Mouse (Mus musculus): ENCODE results near the gene Hacl1.

Hacl1 gene

DNA sequence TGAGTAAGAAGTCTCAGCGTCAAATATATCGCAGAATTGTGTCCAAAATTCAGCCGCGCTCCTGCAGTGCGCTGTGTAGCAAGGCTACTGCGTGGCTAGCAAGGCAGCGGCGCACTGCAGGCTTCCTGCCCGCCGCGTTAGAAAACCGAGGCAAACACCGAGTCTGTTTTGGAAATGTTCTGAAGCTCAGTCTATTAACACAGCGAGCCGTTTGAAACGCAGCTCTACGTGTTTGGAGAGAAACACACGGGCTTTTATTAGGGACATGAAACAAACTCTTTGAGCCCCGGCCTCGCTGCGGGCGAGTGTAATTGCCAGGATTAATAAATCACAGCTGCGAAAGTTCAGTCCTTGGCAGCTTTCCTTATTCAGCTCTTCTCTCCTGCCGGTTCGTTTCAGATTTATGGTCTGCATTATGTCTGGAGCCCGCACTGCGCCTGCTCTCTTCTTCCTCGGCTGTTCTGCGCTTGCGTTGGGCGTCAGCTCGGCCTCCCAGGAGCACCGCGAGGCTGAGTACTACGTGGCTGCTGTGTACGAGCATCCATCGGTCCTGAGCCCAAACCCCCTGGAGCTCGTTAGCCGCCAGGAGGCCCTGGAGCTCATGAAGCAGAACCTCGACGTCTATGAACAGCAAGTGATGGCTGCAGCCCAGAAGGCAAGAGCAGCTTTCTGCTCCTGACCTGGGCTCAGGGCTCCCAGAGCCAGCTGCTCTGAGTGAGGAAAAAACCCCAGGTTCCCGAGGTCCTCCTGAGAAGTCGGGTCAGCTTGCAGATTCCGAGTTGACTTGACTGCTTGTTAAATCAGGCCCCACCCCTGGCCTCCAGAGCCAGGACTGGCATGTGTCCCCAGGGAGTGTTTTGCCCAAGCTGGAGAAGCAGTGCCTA, 20.8 kb upstream of the Hacl1 start:
- DNase-seq = peak; percentile 85 to 88

- no peak for DNase-seq
These were observed 19.4 kb upstream of the Hacl1 start for GRCm38 (mm10) chr14:31660312-31661093.

DNA sequence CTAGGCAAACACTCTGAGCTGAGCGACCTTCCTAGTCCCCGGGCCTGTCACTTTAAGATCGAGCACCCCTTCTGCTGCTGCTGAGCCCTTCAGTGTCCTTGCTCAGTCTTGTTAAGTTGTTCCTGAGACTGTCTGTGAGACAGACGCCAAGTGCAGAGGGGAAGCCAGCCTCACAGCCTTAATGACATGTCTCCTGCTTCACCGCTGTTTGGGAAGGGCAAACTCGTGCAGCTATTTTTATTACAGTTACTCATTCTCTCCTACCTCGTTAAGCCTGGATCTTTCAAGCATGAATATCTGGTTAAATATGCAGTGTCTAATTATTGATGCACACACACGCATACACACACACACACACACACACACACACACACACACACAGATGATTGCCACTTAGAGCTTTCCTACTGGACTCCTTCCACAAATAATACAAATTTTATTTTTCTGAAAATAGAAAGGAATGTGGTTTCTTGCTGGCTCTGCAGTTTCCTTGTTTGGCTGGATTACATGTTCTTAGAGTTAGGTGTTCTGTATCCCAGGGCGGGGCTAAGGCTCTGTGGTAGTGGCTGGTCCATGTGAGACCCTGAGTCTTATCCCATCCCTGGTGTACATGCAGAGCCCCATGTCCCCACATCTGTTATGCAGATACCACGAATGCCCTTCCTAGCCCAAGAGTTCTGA, 18.6 kb upstream of the Hacl1 start:
- DNase-seq = no peak

DNA sequence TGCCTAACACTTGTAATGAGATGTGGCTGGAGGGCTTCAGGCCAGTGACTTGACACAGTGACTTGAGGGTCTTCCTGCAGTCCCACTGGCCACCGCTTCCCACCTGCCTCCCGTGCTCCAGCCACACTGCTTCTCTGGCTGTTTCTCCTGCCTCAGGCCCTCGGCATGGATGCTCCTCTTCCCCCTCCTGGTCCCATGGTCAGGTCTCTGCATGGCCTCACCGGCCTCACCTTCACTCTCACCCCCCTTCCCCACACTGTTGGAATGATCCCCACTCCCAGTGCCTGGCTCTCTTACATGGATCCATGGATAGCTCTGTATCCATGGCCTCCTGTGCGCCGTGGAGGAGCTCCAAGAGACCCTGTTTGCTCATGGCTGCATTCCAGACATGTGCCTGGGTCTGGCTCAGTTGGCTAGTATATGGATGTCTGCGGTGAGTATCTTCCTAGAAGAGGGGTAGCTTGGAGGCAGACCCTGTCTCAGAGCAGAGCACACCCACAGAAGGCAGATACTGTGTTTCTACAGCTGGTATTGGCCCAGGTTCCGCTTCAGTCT, 17.1 kb upstream of the Hacl1 start:
- peak; percentile 59 to 61 for DNase-seq

GRCm38 (mm10) chr14:31656857-31657645, 16.0 kb upstream of the Hacl1 start:
- peak; percentile 87 to 90 for DNase-seq

DNA sequence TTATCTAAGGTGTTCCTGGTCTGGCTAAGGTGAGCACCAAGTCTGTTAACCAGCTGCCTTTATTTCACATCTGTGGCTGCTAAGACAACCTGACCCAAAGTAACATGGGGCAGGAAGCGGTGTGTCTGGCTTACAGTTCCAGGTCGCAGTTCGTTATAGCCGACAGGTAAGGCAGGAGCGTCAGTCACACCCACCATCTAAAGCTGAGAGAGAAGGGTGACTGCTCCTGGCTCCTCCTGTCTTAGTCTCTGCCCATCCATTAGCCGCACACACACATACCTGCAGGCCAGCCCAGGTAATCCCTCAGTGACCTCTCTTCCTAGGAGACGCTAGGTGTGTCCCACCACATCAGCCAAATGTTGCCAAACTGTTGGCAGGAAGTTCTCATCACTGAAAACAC, 15.3 kb upstream of the Hacl1 start:
- DNase-seq = no peak

DNA sequence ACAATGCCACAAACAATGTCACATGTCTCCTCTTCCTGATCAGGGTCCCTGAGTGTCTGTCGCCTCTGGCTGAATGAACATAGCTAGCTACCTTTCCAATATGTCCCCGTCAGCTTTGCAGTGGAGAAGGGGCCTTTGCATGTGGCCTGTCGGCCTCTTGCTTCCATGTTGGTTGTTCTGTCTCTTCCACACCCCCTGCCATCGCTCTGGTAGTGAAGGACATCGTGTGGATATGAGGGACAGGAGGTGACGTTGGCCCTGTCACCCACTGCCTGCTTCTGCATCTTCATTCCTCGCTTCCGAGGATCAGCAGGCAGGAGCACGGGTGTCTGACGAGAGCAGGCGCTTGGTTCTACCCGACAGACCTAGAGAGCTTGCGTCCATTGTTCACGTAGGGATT, 14.3 kb upstream of the Hacl1 start:
- no peak for DNase-seq

GRCm38 (mm10) chr14:31654816-31655215, 13.7 kb upstream of the Hacl1 start:
- no peak for DNase-seq

DNA sequence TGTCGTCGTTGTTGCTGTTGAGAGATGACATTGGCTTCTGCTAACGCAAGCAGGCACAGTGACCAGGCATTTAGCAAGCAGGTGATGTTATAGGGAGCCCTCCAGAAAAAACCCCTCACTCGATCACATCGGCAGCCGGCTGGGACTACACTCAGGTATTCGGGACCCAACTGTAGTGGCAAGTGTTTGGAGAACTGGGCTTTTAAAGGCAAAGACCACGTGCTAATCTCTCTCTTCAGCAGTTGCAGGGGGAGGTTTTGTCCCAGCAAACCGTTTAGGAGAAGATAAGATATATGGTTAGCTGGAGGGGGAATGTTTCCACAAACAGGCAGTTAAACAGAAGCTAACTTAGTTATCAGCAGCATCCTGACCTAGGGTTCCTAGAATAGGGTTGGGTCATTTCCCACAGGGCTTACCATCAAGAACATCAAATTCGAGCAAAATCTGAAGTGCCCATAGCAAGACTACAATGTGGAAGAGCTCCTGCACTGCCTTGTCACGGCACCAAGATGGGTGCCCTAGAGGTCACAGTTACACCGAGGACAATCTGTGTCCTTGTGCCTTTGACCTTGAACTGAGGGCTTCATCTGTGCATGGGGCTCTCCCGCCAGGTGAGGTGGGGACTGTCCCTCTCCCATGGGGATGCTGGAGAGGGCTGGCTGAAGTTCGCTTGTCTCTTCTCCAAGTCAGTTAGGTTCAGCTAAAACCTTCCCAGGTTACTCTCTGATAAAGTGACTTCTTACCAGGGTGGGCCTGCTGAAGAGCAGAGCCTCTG, 12.2 kb upstream of the Hacl1 start:
- DNase-seq = no peak

GRCm38 (mm10) chr14:31652624-31653023, 11.5 kb upstream of the Hacl1 start:
- no peak for DNase-seq

DNA sequence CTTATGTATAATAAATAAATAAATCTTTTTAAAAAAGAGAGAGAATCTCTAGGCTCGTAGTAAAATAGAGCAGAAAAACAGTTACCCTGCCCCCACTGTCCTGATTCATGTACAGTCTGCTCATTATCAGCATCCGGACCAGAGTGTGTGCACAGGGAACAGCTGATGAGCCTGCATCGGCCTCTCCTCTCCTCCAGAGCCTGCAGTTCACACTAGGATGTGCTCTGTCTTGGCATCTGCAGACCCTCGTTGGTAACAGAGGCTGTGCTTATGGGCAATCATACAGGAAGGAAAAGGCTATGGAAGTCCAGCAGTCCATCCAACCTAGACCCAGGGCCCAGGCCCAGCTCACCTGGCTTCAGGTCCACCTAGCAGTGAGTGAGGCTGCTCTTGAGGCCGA, 11.0 kb upstream of the Hacl1 start:
- no peak for DNase-seq

DNA sequence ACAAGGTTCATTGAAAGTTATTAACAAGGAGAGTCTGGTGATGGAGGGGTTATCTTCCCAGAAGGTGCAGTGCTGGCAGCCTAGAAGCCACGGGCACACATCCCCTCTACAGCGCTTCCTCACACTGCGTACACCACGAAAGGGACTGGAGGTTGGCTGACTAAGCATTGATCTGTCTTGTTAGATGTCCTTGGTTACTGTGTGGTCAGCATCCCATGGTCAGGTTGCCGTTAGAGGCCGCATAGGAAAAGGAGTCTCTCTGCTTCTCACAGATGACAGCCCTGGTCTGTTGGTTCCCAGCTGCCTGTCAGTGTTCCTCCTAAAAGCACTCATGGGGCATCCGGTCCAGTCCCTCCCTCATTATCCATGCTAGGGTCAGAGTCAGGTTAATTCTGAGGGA, 10.1 kb upstream of the Hacl1 start:
- DNase-seq = no peak

DNA sequence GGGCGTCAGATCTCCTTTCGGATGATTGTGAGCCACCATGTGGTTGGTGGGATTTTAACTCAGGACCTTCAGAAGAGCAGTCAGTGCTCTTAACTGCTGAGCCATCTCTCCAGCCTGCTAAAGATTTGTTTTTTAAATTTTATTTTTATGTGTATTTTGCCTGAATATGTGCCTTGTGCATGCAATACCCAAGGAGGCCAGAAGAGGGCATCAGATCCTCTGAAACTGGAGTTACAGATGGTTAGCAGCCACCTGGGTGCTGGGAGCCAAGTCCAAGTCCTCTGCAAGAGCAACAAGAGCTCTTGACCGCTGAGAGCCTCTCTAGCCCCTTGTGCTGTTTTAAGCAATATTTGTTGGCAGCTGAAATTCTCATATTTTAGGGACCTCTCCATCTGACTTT, 9.3 kb upstream of the Hacl1 start:
- no peak for DNase-seq

DNA sequence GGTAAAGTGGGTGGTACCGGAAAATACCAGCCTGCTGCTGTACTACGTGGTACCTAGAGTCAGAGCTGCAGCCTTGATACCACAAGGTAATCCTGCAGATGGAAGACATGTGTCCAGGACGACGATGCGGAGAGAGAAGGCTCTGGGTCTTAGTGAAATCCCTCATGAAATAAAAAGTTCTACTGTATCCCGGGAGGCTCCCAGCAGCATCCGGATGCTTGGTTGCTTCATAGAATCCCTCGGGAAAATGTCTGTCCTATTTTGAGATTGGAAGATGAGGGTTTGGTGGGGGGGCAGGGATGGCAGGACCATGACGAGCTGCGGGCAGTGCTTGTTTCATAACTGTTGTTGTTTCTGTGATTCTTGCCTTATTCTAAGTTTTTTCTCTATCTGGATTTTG, 6.9 kb upstream of the Hacl1 start:
- DNase-seq = no peak

GRCm38 (mm10) chr14:31645920-31646319, 4.8 kb upstream of the Hacl1 start:
- DNase-seq = no peak

GRCm38 (mm10) chr14:31644931-31645547, 4.0 kb upstream of the Hacl1 start:
- no peak for DNase-seq

GRCm38 (mm10) chr14:31644183-31644830, 3.2 kb upstream of the Hacl1 start:
- DNase-seq = no peak

DNA sequence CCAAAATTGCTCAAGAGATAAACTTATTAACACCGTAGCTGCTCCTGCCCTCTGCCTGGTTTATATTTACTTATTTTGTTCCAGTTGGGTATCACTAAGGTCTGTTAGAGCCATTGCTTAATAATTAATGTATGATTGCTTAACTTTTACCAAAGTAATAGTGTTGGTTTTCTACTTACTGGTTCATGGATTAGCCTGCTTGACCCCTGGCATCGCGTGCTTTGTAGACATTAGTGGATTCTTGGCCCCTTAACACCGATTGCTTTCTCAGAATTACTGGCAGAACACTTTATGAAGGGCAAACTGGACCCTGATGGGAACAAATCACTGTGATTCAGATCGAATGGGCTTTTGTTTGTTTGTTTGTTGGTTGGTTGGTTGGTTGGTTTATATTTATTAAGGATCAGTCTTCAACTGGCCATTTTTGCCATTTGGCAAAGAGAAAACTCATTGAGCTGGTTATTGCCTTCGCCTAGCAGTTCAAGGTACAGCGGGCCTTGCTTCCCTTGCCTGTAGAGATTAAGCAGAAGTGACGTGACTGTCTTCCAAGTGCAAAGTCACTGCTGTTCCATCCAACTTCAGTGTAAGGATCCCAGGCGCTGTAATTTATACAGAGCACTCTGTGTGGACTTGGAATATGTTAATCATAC, 545 bp upstream of the Hacl1 start:
- DNase-seq = no peak

- peak in 1 of 2 experiments; percentile 51 for DNase-seq
These were observed 668 bp downstream of the Hacl1 start, which contains the start of gene Gm49387 for GRCm38 (mm10) chr14:31640346-31640889. Gm49387 (minus strand) TSS chr14:31640878.

DNA sequence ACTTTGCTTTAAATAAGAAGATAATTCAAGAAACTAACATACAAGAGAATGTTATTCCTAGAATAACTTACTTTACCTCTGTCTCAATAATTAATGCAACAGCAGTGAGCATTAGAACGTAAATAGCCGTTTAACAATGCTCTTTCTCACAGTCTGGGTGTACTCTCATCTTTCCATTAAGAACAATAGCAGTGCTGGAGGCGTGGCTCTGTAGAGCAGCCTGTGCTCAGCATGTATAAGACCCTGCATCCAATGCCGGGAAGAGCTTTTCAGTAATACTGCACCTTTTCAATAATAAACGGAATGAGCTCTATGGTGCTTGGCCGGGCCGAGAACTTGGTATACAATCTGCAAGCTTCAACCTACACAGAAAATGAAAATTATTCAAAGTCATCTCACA, 10.4 kb downstream of the Hacl1 start:
- no peak for DNase-seq
